Mouse (Mus musculus) gonadal fat pad, adult 2 months (tissue): ENCODE data around the gene Ciita. TPM values are rescaled to one million over a fixed set of nuclear protein-coding genes. Genes with fewer than 3 reads are reported as not detected.

Source experiments
- DNase-seq: peaks from one replicate; pipeline ENCODE4 v3.0.0-alpha.2; 2012; ENCODE audit warnings: low read depth
- polyA plus RNA-seq: library from polyadenylated mRNA; depleted of rRNA; stranded (reverse); fragments of >200 nt; gene quantifications from 2 replicates; pipeline ENCODE4 v1.2.3, GENCODE M21; 2012; rRNA removed

The Ciita gene
- 3.3 and 3.5 TPM in 2 replicates for polyA plus RNA-seq

GRCm38 (mm10) chr16:10479857-10480256, at the start of gene Ciita:
TSS of gene Ciita (plus strand) at chr16:10480059.
- DNase-seq, result no peak

GRCm38 (mm10) chr16:10431911-10432310, 47.9 kb upstream of the Ciita start:
- DNase-seq, result no peak

DNA sequence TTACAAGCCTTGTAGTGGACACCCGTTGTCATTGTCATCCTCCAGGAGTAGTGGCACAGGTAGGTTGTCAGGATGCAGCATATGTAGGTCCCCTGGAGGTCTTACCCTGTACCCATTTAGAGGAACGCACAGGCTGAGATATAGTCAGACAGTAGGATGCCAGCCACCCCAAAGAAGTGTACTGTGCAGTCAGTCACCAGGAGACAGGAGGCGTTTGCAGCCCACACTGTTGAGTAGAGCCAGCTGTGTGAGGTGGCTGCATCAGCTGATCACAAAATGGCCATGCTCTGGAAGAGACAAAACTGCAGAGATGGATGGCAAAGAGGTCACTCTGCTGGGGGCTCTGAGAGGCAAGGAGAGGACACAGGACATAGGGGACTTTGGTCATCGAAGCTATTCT, 47.5 kb upstream of the Ciita start:
- no peak for DNase-seq

GRCm38 (mm10) chr16:10433344-10433743, 46.5 kb upstream of the Ciita start:
- no peak for DNase-seq

- no peak for DNase-seq
Observed at GRCm38 (mm10) chr16:10436166-10436565, 43.7 kb upstream of the Ciita start.

DNA sequence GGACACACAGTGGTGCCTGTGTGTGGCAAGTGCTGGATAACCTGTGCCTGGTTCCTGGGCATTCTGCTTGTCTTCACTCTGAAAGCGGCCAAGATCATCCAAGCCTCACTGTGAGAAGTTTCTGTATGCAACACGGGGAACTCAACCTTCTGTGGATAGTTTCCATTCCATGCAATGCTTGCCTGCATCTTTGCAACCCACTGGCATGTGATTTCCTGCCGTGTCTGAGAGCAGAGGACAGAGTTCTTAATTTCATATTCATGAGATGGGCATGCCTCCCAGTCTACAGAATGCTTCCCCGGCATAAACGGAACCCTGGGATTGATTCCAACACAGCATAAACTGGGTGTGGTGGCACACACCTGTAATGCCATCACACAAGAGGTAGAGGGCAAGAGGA, 41.8 kb upstream of the Ciita start:
- DNase-seq, result no peak

GRCm38 (mm10) chr16:10441328-10441727, 38.5 kb upstream of the Ciita start:
- DNase-seq, result no peak

DNA sequence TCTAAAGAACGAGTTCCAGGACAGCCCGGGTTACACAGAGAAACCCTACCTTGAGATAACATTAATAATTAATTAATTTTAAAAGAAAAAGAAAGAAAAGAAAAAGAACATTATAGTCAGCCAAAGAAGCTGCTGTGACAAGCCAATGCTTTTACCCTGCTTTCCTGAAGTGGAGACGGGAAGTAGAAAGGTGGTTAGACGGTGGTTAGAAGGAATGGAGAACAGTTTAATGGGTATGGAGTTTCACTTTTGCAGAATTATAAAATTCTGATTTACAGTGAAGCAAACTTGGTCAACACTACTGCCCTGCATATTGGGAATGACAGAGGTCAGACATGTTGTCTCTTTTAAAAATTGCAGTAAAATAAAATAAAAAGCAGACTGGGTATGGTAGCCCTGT, 38.1 kb upstream of the Ciita start:
- DNase-seq, result no peak

DNA sequence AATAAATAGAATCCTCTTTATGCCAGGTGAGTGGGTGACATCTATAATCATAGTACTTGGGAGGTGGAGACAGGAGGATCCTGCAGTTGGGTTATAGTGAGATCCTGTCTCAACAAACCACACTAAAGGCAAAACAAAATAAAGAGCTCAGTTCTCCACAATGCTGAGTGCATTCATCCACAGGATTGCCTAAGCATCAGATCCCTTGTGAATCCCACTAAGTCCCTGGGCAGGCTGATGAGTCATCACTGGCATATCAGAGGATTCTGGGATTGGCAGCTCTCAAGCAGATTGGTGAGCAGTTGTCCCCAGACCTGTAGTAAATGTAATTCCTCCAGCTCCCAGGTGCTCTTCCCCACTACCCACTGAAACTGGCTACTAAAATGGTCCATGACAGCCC, 36.1 kb upstream of the Ciita start:
- no peak for DNase-seq

DNA sequence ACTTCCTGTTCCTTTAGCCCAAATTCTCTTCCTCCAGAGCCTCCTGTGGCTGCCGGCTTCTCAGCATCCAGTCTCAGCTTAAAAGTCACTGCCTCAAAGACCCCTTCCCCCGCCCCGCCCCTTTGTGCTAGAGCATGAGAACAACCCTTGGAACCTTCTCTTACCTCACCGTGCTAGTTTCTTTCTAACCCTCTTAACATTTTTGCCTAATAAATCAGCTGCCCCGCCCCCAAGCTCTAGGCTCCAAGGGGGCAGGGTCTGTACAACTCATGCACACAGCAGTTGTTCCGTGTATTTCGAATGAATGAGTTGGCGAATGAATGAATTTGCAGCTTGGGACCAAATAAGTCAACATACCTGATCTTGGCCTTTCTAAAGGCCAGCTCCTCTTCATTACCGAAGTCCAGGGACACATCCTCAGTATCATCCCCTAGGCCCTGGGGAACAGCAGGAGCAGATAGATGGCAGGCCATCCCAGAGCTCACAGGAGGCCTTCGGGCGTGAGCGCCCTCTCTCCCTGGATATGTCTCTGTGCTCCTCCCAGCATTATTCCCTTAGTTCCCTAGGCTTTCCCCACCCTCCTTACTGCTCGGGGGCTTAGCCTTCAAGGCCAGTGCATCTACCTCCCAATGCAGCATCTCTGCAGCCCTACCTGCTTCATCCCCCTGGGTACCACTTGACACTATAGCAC, 33.1 kb upstream of the Ciita start:
- no peak for DNase-seq

DNA sequence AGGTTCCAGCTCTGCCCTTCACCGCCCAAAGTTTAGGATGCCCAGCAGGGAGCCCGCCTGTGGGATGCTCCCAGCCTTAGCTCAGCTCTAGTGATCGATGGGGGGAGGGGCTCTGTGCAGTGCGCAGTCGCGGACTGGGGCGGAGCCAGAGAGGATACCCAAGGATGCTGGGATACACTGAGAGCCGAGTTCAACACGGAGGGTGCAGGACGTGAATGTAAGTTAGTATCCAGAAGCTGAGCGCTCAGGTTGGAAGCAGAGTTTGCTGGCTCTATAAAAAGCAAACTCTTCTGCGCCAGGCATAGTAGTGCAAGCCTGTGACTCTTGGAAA, 32.6 kb upstream of the Ciita start, which contains the start of gene Tvp23a:
TSS of gene Tvp23a (minus strand) at position 99 of the 331 bp plus-strand sequence.
- no peak for DNase-seq

GRCm38 (mm10) chr16:10447781-10448180, 32.1 kb upstream of the Ciita start:
- DNase-seq, result no peak

- DNase-seq, result no peak
Observed at GRCm38 (mm10) chr16:10448931-10449330, 30.9 kb upstream of the Ciita start.

DNA sequence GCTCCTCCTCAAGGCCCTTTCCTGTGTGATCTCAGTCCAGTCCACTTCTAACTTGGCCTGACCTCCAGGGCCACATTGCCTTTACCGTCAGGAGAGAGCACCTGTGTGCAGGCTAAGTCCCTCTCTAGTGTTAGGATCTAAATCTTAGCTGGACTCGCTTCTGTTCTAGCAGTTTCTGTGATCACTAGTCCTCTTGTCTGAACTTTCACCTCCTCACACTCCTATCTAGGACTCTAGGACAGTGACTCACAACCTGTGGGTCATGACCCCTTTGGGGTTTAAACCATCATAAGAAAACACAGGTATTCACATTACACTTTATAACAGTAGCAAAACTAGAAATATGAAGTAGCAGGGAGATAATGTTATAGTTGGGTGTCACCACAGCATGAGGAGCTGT, 28.0 kb upstream of the Ciita start:
- no peak for DNase-seq

- no peak for DNase-seq
Observed at GRCm38 (mm10) chr16:10452445-10452896, 27.4 kb upstream of the Ciita start.

- DNase-seq, result no peak
Observed at GRCm38 (mm10) chr16:10453872-10454582, 25.8 kb upstream of the Ciita start.

GRCm38 (mm10) chr16:10454583-10454974, 25.3 kb upstream of the Ciita start:
- DNase-seq, result no peak

GRCm38 (mm10) chr16:10460188-10460587, 19.7 kb upstream of the Ciita start:
- DNase-seq, result no peak

- no peak for DNase-seq
Observed at GRCm38 (mm10) chr16:10461178-10461577, 18.7 kb upstream of the Ciita start.

DNA sequence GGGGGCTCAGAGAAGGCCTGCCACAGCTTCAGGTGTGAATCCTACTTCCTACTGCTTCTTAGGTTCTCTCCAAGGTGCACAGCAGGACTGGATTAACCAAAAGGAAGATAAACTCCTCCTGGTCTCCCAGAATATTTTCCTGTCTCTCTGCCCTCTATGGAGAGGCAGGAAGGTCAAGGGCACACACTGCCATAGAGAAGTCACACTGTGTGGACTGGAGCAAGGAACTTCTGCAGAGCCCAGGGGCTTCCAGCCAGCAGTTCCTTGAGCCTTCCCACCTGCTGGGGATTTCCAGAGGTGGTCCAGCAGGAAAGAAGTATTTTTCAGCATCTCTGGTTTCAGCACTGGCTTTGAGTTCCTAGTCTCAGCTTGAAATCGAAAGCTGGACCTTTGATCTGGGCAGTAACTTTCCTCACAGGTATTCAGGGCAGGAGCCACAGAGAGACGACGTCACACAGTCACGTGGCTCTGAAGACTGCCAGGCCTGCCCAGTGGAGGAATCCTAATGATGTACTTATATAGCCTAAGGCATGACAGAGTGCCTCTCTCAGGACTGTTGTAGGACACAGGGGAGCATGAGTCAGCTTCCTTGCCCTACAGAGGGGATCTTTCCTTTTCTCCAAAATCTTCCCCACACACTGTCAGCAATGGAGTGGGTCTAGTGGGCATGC, 14.7 kb upstream of the Ciita start:
- no peak for DNase-seq

- no peak for DNase-seq
Observed at GRCm38 (mm10) chr16:10467391-10468107, 12.3 kb upstream of the Ciita start.

- DNase-seq, result no peak
Observed at GRCm38 (mm10) chr16:10468201-10468600, 11.7 kb upstream of the Ciita start.
